Comparison of ENCODE assay signal across 7 mouse cellular contexts in genomic region chr10:20311918-20312735, GRCm38 (mm10). TPM values are rescaled to one million over a fixed set of nuclear protein-coding genes. Genes with fewer than 3 reads are reported as not detected.
A peak's percentile ranks its signal among the peaks of the same experiment; 100 is the strongest.
DNase-seq lines count a peak whose midpoint lies in the region; ATAC-seq lines count a peak whose summit lies in the region.

TSS of gene Bclaf1 (plus strand) at chr10:20312469.

- no peaks in the 10 kb centered on the region for H3K27me3 ChIP-seq in intestine, embryonic 16.5 days (replicated peaks; ENCODE audit: control insufficient read depth, insufficient read depth, low read length)
- no peaks in the 10 kb centered on the region for H3K27me3 ChIP-seq in midbrain, embryonic 11.5 days (ENCODE audit: control insufficient read depth, insufficient read depth, low read length)

- H3K4me1 ChIP-seq in intestine, embryonic 16.5 days (ENCODE audit: control insufficient read depth, insufficient read depth, low read length): peaks cover 6% of the 10 kb centered on the region
- peaks cover 10% of the 10 kb centered on the region for H3K4me1 ChIP-seq in midbrain, embryonic 11.5 days (ENCODE audit: control insufficient read depth, insufficient read depth, low read length)

- no peaks in the 10 kb centered on the region for H3K9me3 ChIP-seq in intestine, embryonic 16.5 days (ENCODE audit: control insufficient read depth, low read length)
- H3K9me3 ChIP-seq in midbrain, embryonic 11.5 days (ENCODE audit: control insufficient read depth, low read length): no peaks in the 10 kb centered on the region

- peak within 1 kb of the TSS; percentile 96 for H3K9ac ChIP-seq in intestine, embryonic 16.5 days (ENCODE audit: low read depth, low read length)
- peak within 1 kb of the TSS; percentile 88 for H3K9ac ChIP-seq in midbrain, embryonic 11.5 days (ENCODE audit: low read length)

- H3K4me2 ChIP-seq in intestine, embryonic 16.5 days (ENCODE audit: low read depth, low read length): peak within 1 kb of the TSS; percentile 79
- H3K4me2 ChIP-seq in midbrain, embryonic 11.5 days: peak within 1 kb of the TSS; percentile 67

- peak within 1 kb of the TSS; percentile 88 for H3K4me3 ChIP-seq in intestine, embryonic 16.5 days (ENCODE audit: low read length)
- H3K4me3 ChIP-seq in midbrain, embryonic 11.5 days (ENCODE audit: low read depth, low read length): peak within 1 kb of the TSS; percentile 70

- WGBS in intestine, embryonic 16.5 days: under 1% methylated on average over 84 of the region's 84 CpGs
- WGBS in midbrain, embryonic 11.5 days: under 1% methylated on average over 84 of the region's 84 CpGs

- ATAC-seq in intestine, embryonic 16.5 days: peak; percentile 99
- peak; percentile 99 for ATAC-seq in midbrain, embryonic 11.5 days (ENCODE audit: low FRiP score)

- H3K27ac ChIP-seq in intestine, embryonic 16.5 days (ENCODE audit: low read length): peak within 1 kb of the TSS; percentile 100
- peak within 1 kb of the TSS; percentile 100 for H3K27ac ChIP-seq in midbrain, embryonic 11.5 days (ENCODE audit: low read depth, low read length)

- H3K36me3 ChIP-seq in intestine, embryonic 16.5 days (ENCODE audit: control insufficient read depth, insufficient read depth, low read length): 0 out of 2 replicates have a peak, but pooled peaks cover 2% of the 10 kb centered on the region
- no peaks in the 10 kb centered on the region for H3K36me3 ChIP-seq in midbrain, embryonic 11.5 days (ENCODE audit: control insufficient read depth, insufficient read depth, low read length)

- DNase-seq in adrenal gland, adult 8-10 months: peak; percentile 99
- DNase-seq in embryo, embryonic 9.5 days (ENCODE audit: extremely low spot score): peak; percentile 100
- DNase-seq in gastrocnemius, postnatal 4 days (ENCODE audit: low spot score in 2 of 2): peak; percentile 99 to 100
- DNase-seq in left cerebral cortex, postnatal 36 days (ENCODE audit: low spot score in 2 of 2): peak; percentile 99
- peak; percentile 100 for DNase-seq in midbrain, embryonic 11.5 days (ENCODE audit: low spot score, missing footprints)
- DNase-seq in skeletal muscle tissue, adult 2 months (ENCODE audit: low read depth, low spot score): peak; percentile 99

- intact Hi-C loops in left cerebral cortex, postnatal 36 days (cut with DNase I): no loop called here

RNA-seq across cellular contexts. Expression of gene Bclaf1, which starts in this region (rescaled TPM):
- total RNA-seq in adrenal gland, adult 8-10 months (2022): 100 to 1,000 TPM in 3 of 4 experiments, 10 to 100 TPM in 1; 99.7 to 159 (median 118) TPM
- 100 to 1,000 TPM in 1 of 2 experiments, 10 to 100 TPM in 1; 85.0 to 101 TPM for total RNA-seq in gastrocnemius, postnatal 4 days (2021)
- 83.2 and 91.9 TPM in 2 replicates for polyA plus RNA-seq in intestine, embryonic 16.5 days (2015; fragmentation: Nextera tagmentation; extraction: Ambion mirVana)
- 100 to 1,000 TPM in 1 of 2 experiments, 10 to 100 TPM in 1; 99.9 to 136 TPM for total RNA-seq in left cerebral cortex, postnatal 36 days (2021)
- polyA plus RNA-seq in midbrain, embryonic 11.5 days (2014; fragmentation: Nextera tagmentation; extraction: Ambion mirVana): 176 and 188 TPM in 2 replicates

Comparison
In these comparisons a context has a peak if more than half of its experiments do, and no peak if none do; other contexts are left out.
1. Peak in every context shown above with its lines: DNase-seq, ATAC-seq, H3K4me3 ChIP-seq and H3K27ac ChIP-seq.